Mouse (Mus musculus): ENCODE data around the gene Grin2c. TPM values are rescaled to one million over a fixed set of nuclear protein-coding genes. Genes with fewer than 3 reads are reported as not detected.

Grin2c gene
- polyA plus RNA-seq, 1 experiment, result 0.01 TPM

GRCm38 (mm10) chr11:115243783-115244182 lies 23.3 kb downstream of the Grin2c start:
- Histone ChIP-seq H3K4me3 (replicated peaks) (no peak overlapping the region), H3K36me3 (ENCODE audit: control insufficient read depth) (peaks cover 11% of the 10 kb centered on the region; the same call in 1 of the 2 replicates), H3K9me3 (ENCODE audit: control insufficient read depth, low read length) (no peaks in the 10 kb centered on the region), H3K27me3 (ENCODE audit: control insufficient read depth) (peaks cover 9% of the 10 kb centered on the region), H3K4me1 (ENCODE audit: control insufficient read depth) (no peaks in the 10 kb centered on the region)
- TF ChIP-seq TAL1 (IDR thresholded peaks at IDR 0.05; ENCODE audit: low read length) (no peak), GATA1 (IDR thresholded peaks at IDR 0.05; ENCODE audit: low read length) (no peak)

DNA sequence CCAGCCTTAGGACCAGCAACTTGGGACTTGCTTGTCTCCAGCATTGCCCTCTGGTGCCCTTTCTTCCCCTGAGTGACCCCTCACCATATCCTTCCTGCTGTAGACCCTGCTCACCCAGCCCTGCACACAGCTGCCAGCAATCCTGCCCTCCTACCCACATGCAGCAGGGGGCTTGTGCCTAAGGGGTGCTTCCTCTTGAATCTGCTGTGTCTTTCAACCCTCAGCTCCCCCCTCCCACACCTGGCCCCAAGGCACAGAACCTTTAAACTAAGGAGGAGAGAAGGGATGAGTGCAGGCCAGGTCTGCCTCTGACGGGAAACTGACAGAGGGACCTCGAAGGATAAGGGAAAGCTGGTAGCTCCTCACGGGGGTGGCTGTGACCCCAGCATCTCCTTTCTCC lies 24.3 kb downstream of the Grin2c start:
- TF ChIP-seq TAL1 (IDR thresholded peaks at IDR 0.05; ENCODE audit: low read length) (no peak), GATA1 (IDR thresholded peaks at IDR 0.05; ENCODE audit: low read length) (no peak)
- Histone ChIP-seq H3K4me3 (replicated peaks) (no peak overlapping the region), H3K36me3 (ENCODE audit: control insufficient read depth) (peaks cover 11% of the 10 kb centered on the region; the same call in 1 of the 2 replicates), H3K4me1 (ENCODE audit: control insufficient read depth) (no peaks in the 10 kb centered on the region), H3K27me3 (ENCODE audit: control insufficient read depth) (no peaks in the 10 kb centered on the region), H3K9me3 (ENCODE audit: control insufficient read depth, low read length) (no peaks in the 10 kb centered on the region)

GRCm38 (mm10) chr11:115241402-115241801 lies 25.6 kb downstream of the Grin2c start:
- Histone ChIP-seq H3K9me3 (ENCODE audit: control insufficient read depth, low read length) (no peaks in the 10 kb centered on the region), H3K4me3 (replicated peaks) (no peak overlapping the region), H3K36me3 (ENCODE audit: control insufficient read depth) (peaks cover 11% of the 10 kb centered on the region; the same call in 1 of the 2 replicates), H3K27me3 (ENCODE audit: control insufficient read depth) (no peaks in the 10 kb centered on the region), H3K4me1 (ENCODE audit: control insufficient read depth) (no peaks in the 10 kb centered on the region)
- no peak for TF ChIP-seq TAL1 (IDR thresholded peaks at IDR 0.05; ENCODE audit: low read length)
- no peak for TF ChIP-seq GATA1 (IDR thresholded peaks at IDR 0.05; ENCODE audit: low read length)

DNA sequence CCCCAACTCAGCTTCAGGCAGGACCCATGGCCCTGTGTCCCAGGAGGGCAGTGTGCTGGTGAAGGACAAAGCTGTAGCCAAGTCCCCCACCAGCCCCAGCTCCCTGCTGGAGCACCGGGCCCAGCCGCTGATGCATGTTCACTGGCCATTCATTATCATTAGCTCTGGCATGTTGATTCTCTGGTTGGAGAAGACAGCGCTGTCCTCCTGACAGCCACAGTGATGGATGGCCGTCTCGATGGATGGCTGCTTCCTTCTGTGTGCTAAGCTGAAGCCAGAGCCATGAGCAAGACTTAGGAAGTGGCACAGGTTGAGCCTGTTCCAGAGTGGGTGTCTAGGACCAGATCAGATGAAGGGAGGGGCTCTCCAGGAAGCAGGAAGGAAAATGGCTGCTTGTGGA lies 30.5 kb downstream of the Grin2c start:
- H3K4me1 ChIP-seq (ENCODE audit: control insufficient read depth), result no peaks in the 10 kb centered on the region
- no peak for TF ChIP-seq GATA1 (IDR thresholded peaks at IDR 0.05; ENCODE audit: low read length)
- TF ChIP-seq TAL1 (IDR thresholded peaks at IDR 0.05; ENCODE audit: low read length), result no peak
- no peaks in the 10 kb centered on the region for H3K9me3 ChIP-seq (ENCODE audit: control insufficient read depth, low read length)
- H3K27me3 ChIP-seq (ENCODE audit: control insufficient read depth), result no peaks in the 10 kb centered on the region
- peaks cover 4% of the 10 kb centered on the region; the same call in 1 of the 2 replicates for H3K36me3 ChIP-seq (ENCODE audit: control insufficient read depth)
- H3K4me3 ChIP-seq (replicated peaks), result no peak overlapping the region

DNA sequence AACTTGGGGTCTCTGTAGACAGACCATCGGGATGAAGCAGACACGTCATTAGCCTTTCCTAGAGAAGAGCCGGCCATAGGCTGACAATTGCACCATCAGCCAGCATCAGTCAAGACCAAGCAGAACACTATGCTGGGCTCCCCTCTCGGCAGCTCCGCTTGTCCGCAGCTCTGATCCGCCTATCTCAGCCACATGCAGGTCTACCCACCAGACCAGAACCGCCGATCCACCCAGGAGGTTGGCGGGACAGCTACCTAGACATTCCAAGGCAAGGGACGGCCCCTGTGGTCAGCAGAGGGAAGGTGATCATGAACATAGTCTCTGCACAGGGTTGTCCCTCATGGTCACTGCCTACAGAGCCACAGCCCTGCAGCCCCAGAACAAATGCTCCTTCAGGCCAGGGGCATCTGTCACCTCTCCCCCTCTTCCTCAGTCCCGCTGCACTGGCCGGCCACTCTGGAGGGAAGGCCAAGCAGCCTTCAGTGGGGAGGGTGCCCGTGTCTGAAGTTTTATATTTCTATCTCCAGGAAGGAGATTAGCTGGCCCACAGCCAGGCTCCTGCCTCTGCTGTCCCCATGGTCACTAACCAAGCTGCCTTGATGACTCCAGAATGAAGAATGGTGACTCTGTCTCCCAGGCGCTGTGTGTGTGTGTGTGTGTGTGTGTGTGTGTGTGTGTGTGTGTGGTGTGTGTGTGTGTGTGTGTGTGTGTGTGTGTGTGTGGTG lies 32.6 kb downstream of the Grin2c start:
- Histone ChIP-seq H3K9me3 (ENCODE audit: control insufficient read depth, low read length) (no peaks in the 10 kb centered on the region), H3K4me3 (replicated peaks) (no peak overlapping the region), H3K4me1 (ENCODE audit: control insufficient read depth) (no peaks in the 10 kb centered on the region), H3K36me3 (ENCODE audit: control insufficient read depth) (peaks cover 2% of the 10 kb centered on the region; the same call in 1 of the 2 replicates), H3K27me3 (ENCODE audit: control insufficient read depth) (no peaks in the 10 kb centered on the region)
- TF ChIP-seq GATA1 (IDR thresholded peaks at IDR 0.05; ENCODE audit: low read length) (no peak), TAL1 (IDR thresholded peaks at IDR 0.05; ENCODE audit: low read length) (no peak)

DNA sequence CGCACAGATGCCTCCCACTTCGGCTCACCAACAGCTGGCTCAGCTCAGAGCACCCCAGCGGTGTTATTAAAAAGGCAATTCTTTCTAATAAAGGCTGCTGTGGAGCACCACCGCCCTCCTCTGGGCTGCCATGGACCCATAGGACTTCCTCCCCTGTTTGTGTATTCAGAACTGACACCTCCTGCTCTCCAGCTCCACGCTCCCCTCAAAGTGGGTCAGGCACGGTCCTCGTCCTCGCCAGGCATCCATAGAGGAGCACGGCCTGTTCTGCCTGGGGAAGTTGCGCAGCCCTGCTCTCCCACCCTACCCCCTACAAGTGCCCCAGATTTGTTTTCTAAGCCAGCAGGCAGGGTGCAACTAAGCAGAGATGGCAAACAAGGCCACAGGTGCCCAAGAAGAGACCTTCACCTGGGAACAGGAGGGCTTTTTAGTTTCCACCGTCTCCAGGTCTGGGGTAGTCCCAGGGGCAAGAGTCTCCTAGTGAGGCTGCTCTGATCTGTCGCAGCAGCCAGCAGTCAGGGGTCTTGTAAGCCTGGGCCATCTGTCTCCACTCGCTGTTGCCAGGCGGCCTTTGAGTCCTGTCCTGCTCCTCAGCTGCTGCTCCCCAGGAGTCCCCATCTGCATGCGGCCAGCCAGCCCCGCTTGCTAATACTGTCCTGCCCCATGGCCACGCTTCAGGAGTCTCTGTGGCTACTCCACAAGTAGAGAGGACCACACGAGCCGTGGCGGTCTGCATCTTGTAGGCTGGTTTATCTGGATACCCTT lies 33.3 kb downstream of the Grin2c start:
- no peak for TF ChIP-seq GATA1 (IDR thresholded peaks at IDR 0.05; ENCODE audit: low read length)
- Histone ChIP-seq H3K4me1 (ENCODE audit: control insufficient read depth) (no peaks in the 10 kb centered on the region), H3K36me3 (ENCODE audit: control insufficient read depth) (peaks cover 2% of the 10 kb centered on the region; the same call in 1 of the 2 replicates), H3K9me3 (ENCODE audit: control insufficient read depth, low read length) (no peaks in the 10 kb centered on the region), H3K27me3 (ENCODE audit: control insufficient read depth) (no peaks in the 10 kb centered on the region), H3K4me3 (replicated peaks) (no peak overlapping the region)

DNA sequence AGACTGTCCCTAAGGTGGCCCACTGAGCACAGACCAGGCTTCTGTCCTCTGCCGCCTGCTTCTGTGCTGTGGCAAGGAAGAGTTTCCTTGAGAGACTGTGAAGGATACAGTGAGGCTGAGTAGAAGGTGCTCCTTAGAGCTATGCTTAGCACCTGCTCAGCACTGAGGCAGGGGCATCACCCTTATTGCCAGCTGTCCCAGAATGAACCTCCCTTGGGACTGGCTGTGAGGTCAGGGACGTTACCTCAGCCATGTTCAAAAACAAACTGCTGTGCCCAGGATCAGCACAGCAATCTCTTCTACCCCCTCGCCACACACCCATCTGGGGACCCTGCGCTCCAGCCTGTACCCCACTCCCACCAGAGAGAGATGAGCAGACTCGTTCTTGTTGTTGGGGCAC lies 34.2 kb downstream of the Grin2c start:
- no peak for TF ChIP-seq TAL1 (IDR thresholded peaks at IDR 0.05; ENCODE audit: low read length)
- no peak for TF ChIP-seq GATA1 (IDR thresholded peaks at IDR 0.05; ENCODE audit: low read length)
- Histone ChIP-seq H3K4me3 (replicated peaks) (no peak overlapping the region), H3K36me3 (ENCODE audit: control insufficient read depth) (peaks cover 2% of the 10 kb centered on the region; the same call in 1 of the 2 replicates), H3K9me3 (ENCODE audit: control insufficient read depth, low read length) (no peaks in the 10 kb centered on the region), H3K27me3 (ENCODE audit: control insufficient read depth) (no peaks in the 10 kb centered on the region), H3K4me1 (ENCODE audit: control insufficient read depth) (no peaks in the 10 kb centered on the region)

DNA sequence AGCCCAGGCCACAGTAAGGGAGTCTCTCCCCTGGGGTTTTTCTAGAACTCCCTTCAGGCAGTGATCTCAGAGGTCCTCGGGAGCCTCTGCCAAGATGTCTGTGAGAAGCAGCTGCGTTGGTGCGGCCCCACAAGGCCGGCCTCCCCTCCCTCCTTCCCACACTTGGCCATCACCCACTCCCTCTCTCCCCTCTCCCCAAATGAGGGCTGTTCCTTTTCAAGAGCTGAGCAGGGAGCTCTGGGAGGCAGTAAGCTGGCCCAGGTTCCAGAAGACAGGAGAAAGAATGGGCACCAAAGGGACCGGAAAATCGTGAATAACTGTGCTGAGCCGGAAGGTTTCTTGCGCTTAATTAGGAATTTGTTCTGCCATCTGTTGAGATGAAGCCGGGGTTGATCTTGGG lies 35.1 kb downstream of the Grin2c start:
- TF ChIP-seq GATA1 (IDR thresholded peaks at IDR 0.05; ENCODE audit: low read length) (no peak), TAL1 (IDR thresholded peaks at IDR 0.05; ENCODE audit: low read length) (no peak)
- H3K4me3 ChIP-seq (replicated peaks), result no peak overlapping the region

GRCm38 (mm10) chr11:115231168-115231915 lies 35.7 kb downstream of the Grin2c start:
- no peaks in the 10 kb centered on the region for H3K4me1 ChIP-seq (ENCODE audit: control insufficient read depth)
- H3K36me3 ChIP-seq (ENCODE audit: control insufficient read depth), result peaks cover 2% of the 10 kb centered on the region; the same call in 1 of the 2 replicates
- no peak for TF ChIP-seq TAL1 (IDR thresholded peaks at IDR 0.05; ENCODE audit: low read length)
- TF ChIP-seq GATA1 (IDR thresholded peaks at IDR 0.05; ENCODE audit: low read length), result no peak
- no peak overlapping the region for H3K4me3 ChIP-seq (replicated peaks)
- H3K9me3 ChIP-seq (ENCODE audit: control insufficient read depth, low read length), result no peaks in the 10 kb centered on the region
- H3K27me3 ChIP-seq (ENCODE audit: control insufficient read depth), result no peaks in the 10 kb centered on the region

More for the DNA sequence above, 35.1 kb downstream of the Grin2c start:
- Histone ChIP-seq H3K4me1 (ENCODE audit: control insufficient read depth) (no peaks in the 10 kb centered on the region), H3K27me3 (ENCODE audit: control insufficient read depth) (no peaks in the 10 kb centered on the region), H3K9me3 (ENCODE audit: control insufficient read depth, low read length) (no peaks in the 10 kb centered on the region), H3K36me3 (ENCODE audit: control insufficient read depth) (peaks cover 2% of the 10 kb centered on the region; the same call in 1 of the 2 replicates)

Data from erythroblast, embryonic 14.5 days (primary cell).